Mouse (Mus musculus) E14TG2a.4 (cell line): ENCODE data around the gene Tsku.
A peak's percentile ranks its signal among the peaks of the same experiment; 100 is the strongest.

Experiments
- CTCF ChIP-seq: conservative IDR thresholded peaks from 2 replicates; pipeline ENCODE4 v1.5.1; 2014; ENCODE audit warnings: low read length
- NANOG ChIP-seq: IDR thresholded peaks from 2 replicates; pipeline ENCODE4 v1.6.1; 2014; ENCODE audit warnings: borderline replicate concordance, low read length, mixed read lengths

- TF ChIP-seq CTCF (peak; percentile 82), NANOG (no peak)
Measured at GRCm38 (mm10) chr7:98341475-98341874, 19.7 kb downstream of the Tsku start.
